Mouse (Mus musculus): ENCODE results near the gene Vmn2r41. TPM values are rescaled to one million over a fixed set of nuclear protein-coding genes. Genes with fewer than 3 reads are reported as not detected.
A peak's percentile ranks its signal among the peaks of the same experiment; 100 is the strongest.
"Not testable (repeated sequence)": the region's sequence is repeated elsewhere in the genome, so short reads cannot be mapped to it uniquely, and the experiment has no call there.

Gene Vmn2r41
- not detected in 2 replicates for polyA plus RNA-seq (2012; rRNA removed)

- WGBS = no CpG with 5 or more reads among the region's 1 CpGs
These were observed at the start of gene Vmn2r41 for GRCm38 (mm10) chr7:8161554-8161953. Vmn2r41 (minus strand) TSS chr7:8161654.

GRCm38 (mm10) chr7:8200220-8200619 lies 38.8 kb upstream of the Vmn2r41 start, which contains the start of gene Vmn2r42:
Vmn2r42 (minus strand) TSS chr7:8200320.
- H3K27me3 ChIP-seq (ENCODE audit: control insufficient read depth, insufficient read depth, low read length); H3K27ac ChIP-seq (ENCODE audit: insufficient read depth, low read length); DNase-seq; H3K4me3 ChIP-seq (replicated peaks; ENCODE audit: insufficient read depth, low read depth, low read length); H3K4me1 ChIP-seq (ENCODE audit: control insufficient read depth, insufficient read depth, low read length): not testable (repeated sequence)
- no CpG with 5 or more reads among the region's 2 CpGs for WGBS

More at GRCm38 (mm10) chr7:8161554-8161953, at the start of gene Vmn2r41:
- DNase-seq; H3K27me3 ChIP-seq (ENCODE audit: control insufficient read depth, insufficient read depth, low read length); H3K4me3 ChIP-seq (replicated peaks; ENCODE audit: insufficient read depth, low read depth, low read length); H3K4me1 ChIP-seq (ENCODE audit: control insufficient read depth, insufficient read depth, low read length); H3K27ac ChIP-seq (ENCODE audit: insufficient read depth, low read length): not testable (repeated sequence)

GRCm38 (mm10) chr7:8092871-8093270 lies 68.6 kb downstream of the Vmn2r41 start:
- DNase-seq = peak; percentile 1 to 4
- WGBS = 42% methylated on average over 11 of the region's 15 CpGs
- not testable (repeated sequence) for H3K4me3 ChIP-seq (replicated peaks; ENCODE audit: insufficient read depth, low read depth, low read length); H3K27ac ChIP-seq (ENCODE audit: insufficient read depth, low read length); H3K27me3 ChIP-seq (ENCODE audit: control insufficient read depth, insufficient read depth, low read length); H3K4me1 ChIP-seq (ENCODE audit: control insufficient read depth, insufficient read depth, low read length)

Other genes with a start within 250 kb of the Vmn2r41 start
- gene Vmn2r42, start 38.7 kb upstream of the Vmn2r41 start, polyA plus RNA-seq (2012; rRNA removed) = not detected in 2 replicates
- not detected in 2 replicates for gene Vmn2r43, start 98.9 kb upstream of the Vmn2r41 start, polyA plus RNA-seq (2012; rRNA removed)
- gene Vmn2r44, start 221.7 kb upstream of the Vmn2r41 start, polyA plus RNA-seq (2012; rRNA removed) = not detected in 2 replicates